Mouse (Mus musculus) Patski (cell line): ENCODE results near the gene Morc2a. TPM values are rescaled to one million over a fixed set of nuclear protein-coding genes. Genes with fewer than 3 reads are reported as not detected.

Source experiments
- ATAC-seq: fragments of 100-300 bp; one replicate; pipeline ENCODE4 v1.8.0; 2021
- CTCF ChIA-PET: fragments of 350-600 bp; sonication (Branson Sonifier 250); formaldehyde crosslinking; loops from one replicate; lab custom pipeline; 2022; ENCODE audit warnings: inconsistent platforms; lab: Charles Lee
- POLR2A ChIA-PET: fragments of 350-600 bp; sonication (Branson Sonifier 250); formaldehyde crosslinking; loops from one replicate; lab custom pipeline; 2022; ENCODE audit warnings: antibody characterized with exemption, inconsistent platforms; lab: Charles Lee
- DNase-seq: peaks from one replicate; pipeline ENCODE4 v3.0.0-alpha.2; 2011; ENCODE audit warnings: low read depth, low spot score
- H3K27me3 ChIP-seq: fragments of 371-371 bp; one replicate; pipeline ENCODE4 v1.5.1; 2021
- CTCF ChIP-seq: fragments of 100-300 bp; IDR thresholded peaks from one replicate; pipeline ENCODE4 v1.5.1; 2021
- in situ Hi-C: fragments of 300-500 bp; cut with MboI; formaldehyde crosslinking; loops from 3 replicates; pipeline ENCODE4 v1.11.1; 2018; ENCODE audit warnings: low pct_unique_long_range_greater_than_20kb, mixed read lengths
- polyA plus RNA-seq: library from polyadenylated mRNA; unstranded; gene quantifications from one replicate; pipeline ENCODE4 v1.2.3, GENCODE M21; 2021

Morc2a gene
- polyA plus RNA-seq, 1 experiment from 2014 or later = 41.4 TPM

DNA sequence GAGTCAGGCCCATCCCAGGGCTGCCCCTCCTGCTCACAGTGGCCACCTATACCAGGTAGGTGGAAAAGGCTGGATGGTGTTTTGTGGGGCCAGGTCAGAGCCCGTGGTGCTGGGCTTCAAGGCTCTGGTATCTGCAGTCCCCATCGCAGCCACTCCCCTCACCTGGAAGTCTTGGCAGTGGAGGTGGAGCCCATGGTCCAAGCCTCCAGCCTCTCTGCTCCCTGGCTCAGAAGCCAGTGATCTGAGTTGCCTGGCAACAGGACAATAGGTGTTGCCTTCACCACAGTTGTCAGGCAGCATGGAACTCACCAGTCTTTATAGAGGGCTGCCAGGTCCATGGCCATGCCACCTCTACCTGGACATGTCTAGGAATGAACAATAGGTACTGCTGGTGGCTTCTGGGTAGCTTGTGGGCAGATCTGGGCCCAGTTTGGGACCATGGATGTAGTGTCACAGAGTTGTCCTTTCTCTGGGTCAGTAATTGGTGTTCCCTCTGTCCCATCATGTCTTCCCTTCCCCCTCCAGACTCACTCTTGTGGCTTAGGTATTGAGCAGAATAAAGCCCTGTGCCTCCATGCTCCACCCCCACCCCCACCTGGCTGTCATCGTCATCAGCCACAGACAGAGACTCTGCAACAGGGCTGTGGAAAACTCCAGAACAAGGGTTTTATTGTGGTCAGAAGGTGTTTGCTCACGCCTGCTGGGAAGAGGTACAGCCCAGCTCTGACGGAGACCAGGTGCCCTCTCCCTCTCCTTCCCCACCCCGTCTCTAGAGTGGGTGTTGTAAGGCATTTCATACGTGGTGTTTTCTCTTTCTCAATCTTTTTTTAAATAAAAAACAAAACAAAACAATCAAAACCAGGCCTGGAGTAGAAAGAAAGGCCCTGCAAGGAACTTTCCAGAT, 54.4 kb downstream of the Morc2a start:
- DNase-seq = no peak

GRCm38 (mm10) chr11:3704404-3704803, 55.4 kb downstream of the Morc2a start:
- in situ Hi-C loops = no loop called here
- POLR2A ChIA-PET = no interaction called here
- DNase-seq = no peak
- CTCF ChIA-PET = no interaction called here
- H3K27me3 ChIP-seq = no peaks in the 10 kb centered on the region
- no peak for TF ChIP-seq CTCF
- ATAC-seq = no peak

More for the DNA sequence above, 54.4 kb downstream of the Morc2a start:
- no peaks in the 10 kb centered on the region for H3K27me3 ChIP-seq
- in situ Hi-C loops = no loop called here
- POLR2A ChIA-PET = no interaction called here
- ATAC-seq = no peak
- TF ChIP-seq CTCF = no peak
- CTCF ChIA-PET = no interaction called here

GRCm38 (mm10) chr11:3707057-3707456, 58.1 kb downstream of the Morc2a start:
- no peak for TF ChIP-seq CTCF
- no peak for DNase-seq
- CTCF ChIA-PET = interaction anchor here (2.0 kb wide), 1 partner anchor 11 kb away, joined by 7 read pairs; no protein-coding TSS in a partner anchor
- ATAC-seq = no peak
- in situ Hi-C loops = no loop called here
- POLR2A ChIA-PET = no interaction called here
- H3K27me3 ChIP-seq = no peaks in the 10 kb centered on the region

DNA sequence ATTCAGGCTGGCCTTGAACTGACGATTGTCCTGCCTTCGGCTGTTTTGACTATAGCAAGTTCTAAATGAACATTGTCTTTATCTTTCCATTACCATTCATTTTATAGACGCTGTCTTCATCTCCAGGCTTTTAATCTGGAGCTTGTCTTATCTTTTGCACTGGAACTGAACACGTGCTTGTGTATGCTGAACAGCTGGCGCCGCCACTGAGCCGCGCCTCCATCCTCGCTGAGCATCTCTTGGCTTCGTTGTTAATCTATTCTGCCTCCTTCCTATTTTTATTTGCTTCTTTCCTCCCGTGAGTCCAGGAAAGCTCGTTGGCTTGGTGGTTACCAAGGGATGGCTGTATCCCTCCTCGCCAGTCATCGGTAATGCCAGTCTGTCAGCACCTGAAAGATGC, 61.2 kb downstream of the Morc2a start:
- ATAC-seq = no peak
- no peak for DNase-seq
- in situ Hi-C loops = no loop called here
- peaks cover 4% of the 10 kb centered on the region for H3K27me3 ChIP-seq
- TF ChIP-seq CTCF = no peak
- ChIA-PET CTCF (interaction anchor here (1.5 to 2.1 kb wide), 2 partner anchors 76 to 170 kb away, joined by 4 to 7 read pairs; no protein-coding TSS in a partner anchor), POLR2A (no interaction called here)

DNA sequence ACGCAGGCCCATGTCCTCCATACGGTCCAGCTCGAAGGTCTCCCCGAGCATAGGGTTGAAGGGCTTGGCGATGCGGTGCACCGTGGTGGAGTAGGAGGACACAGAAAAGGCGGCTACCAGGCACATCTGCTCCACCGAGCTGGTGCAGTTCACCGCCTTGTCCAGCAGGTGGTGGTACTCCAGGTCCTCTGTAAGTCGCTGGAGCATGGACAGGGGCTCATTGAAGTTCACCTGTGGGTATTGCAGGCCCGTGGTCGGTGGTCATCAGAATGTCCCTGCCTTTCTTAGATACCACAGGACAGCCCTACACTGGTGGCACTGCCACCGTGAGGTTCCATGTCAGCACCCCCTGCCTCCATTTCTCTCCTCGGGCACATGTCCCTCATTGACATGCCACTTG, 65.5 kb downstream of the Morc2a start:
- DNase-seq = no peak
- in situ Hi-C loops = no loop called here
- ChIA-PET POLR2A (interaction anchor here (1.1 kb wide), 1 partner anchor 9 kb away, joined by 6 read pairs; no protein-coding TSS in a partner anchor), CTCF (interaction anchor here (0.7 to 1.7 kb wide), 8 partner anchors 8 to 87 kb away, joined by 3 to 8 read pairs (median 4); no protein-coding TSS in a partner anchor)
- H3K27me3 ChIP-seq = peaks cover 25% of the 10 kb centered on the region
- TF ChIP-seq CTCF = peak; percentile 89
- ATAC-seq = no peak

GRCm38 (mm10) chr11:3716662-3717061, 67.7 kb downstream of the Morc2a start:
- no peak for TF ChIP-seq CTCF
- POLR2A ChIA-PET = no interaction called here
- DNase-seq (no peak), ATAC-seq (no peak)
- in situ Hi-C loops = loop anchor here (5.0 kb wide), 1 partner anchor 66 kb away; no protein-coding TSS in a partner anchor
- CTCF ChIA-PET = no interaction called here
- peaks cover 28% of the 10 kb centered on the region for H3K27me3 ChIP-seq

DNA sequence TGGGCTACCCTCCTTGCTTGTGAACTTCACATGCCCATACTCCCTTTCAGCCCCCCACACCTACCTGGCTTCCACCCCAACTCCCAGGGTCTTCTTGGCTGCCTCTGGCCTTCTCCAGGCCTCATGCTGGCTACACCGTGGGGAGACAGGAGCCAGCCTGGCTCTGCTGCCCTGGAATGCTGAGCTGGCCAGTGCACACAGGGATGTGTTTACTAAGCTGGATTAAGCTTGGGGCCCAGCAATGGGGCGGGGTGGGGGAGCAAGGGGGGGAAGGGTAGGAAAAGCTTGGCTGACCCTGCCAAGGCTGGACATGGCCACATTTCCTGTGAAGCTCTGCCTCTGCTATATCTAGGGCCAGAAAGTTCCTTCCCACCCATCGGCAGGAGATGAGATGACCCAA, 73.0 kb downstream of the Morc2a start:
- no peak for ATAC-seq
- ChIA-PET POLR2A (no interaction called here), CTCF (no interaction called here)
- no peak for DNase-seq
- TF ChIP-seq CTCF = no peak
- peaks cover 29% of the 10 kb centered on the region for H3K27me3 ChIP-seq
- in situ Hi-C loops = no loop called here

DNA sequence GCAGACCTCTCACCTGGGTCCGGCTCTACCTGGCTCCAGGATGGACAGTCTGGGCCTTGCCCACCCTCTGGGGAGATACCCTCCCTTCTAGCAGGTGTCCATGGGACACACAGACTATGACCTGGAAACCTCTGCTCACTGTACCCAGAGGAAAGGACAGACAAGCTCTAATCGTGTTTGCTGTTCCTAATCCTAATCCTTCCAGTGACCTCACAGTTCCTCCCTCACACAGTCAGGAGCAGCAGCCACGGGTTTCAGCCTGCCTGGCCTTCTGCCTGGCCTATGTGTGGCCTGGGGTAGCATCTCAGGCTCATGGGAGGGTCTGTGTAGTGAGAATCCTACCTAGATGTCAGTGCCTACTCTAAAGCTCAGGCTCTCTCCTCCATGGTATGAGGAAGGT, 73.9 kb downstream of the Morc2a start:
- DNase-seq (no peak), ATAC-seq (no peak)
- H3K27me3 ChIP-seq = peaks cover 29% of the 10 kb centered on the region
- TF ChIP-seq CTCF = no peak
- ChIA-PET CTCF (interaction anchor here (1.2 kb wide), 1 partner anchor 27 kb away, joined by 3 read pairs; no protein-coding TSS in a partner anchor), POLR2A (interaction anchor here (0.6 kb wide), 1 partner anchor 23 kb away, joined by 3 read pairs; no protein-coding TSS in a partner anchor)
- in situ Hi-C loops = no loop called here

DNA sequence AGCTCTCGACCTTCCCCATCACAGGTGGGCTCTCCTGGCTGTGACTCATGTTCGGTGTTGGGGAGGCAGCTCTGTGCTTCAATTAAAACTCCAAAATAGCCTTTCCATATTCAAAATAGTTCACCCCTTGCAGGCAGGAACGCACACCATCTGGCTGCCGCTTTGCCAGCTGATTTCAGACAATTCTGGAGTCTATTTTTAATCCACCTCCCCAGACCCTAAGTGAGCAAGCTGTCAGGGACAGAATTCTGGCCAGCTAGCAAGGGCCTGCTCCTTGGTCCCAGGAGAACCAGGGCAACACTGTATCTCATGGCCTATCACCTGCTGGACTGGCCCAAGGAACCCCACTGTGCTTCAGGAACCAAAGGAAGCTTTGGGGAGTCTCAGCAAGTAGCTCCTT, 74.9 kb downstream of the Morc2a start:
- DNase-seq (no peak), ATAC-seq (no peak)
- TF ChIP-seq CTCF = no peak
- POLR2A ChIA-PET = interaction anchor here (0.6 kb wide), 1 partner anchor 32 kb away, joined by 3 read pairs; no protein-coding TSS in a partner anchor
- CTCF ChIA-PET = interaction anchor here (1.2 to 1.5 kb wide), 2 partner anchors 12 to 28 kb away, joined by 3 read pairs; no protein-coding TSS in a partner anchor
- in situ Hi-C loops = no loop called here
- H3K27me3 ChIP-seq = peaks cover 34% of the 10 kb centered on the region

- ATAC-seq (no peak), DNase-seq (no peak)
- in situ Hi-C loops = no loop called here
- ChIA-PET POLR2A (no interaction called here), CTCF (interaction anchor here (1.5 kb wide), 1 partner anchor 11 kb away, joined by 3 read pairs; no protein-coding TSS in a partner anchor)
- no peak for TF ChIP-seq CTCF
- H3K27me3 ChIP-seq = peaks cover 39% of the 10 kb centered on the region
Observed at GRCm38 (mm10) chr11:3724726-3725125, 75.7 kb downstream of the Morc2a start.
